Mouse (Mus musculus): ENCODE data around the gene Cmtm5.
"Not testable (repeated sequence)": the region's sequence is repeated elsewhere in the genome, so short reads cannot be mapped to it uniquely, and the experiment has no call there.

GRCm38 (mm10) chr14:54972786-54973185 is 36.7 kb downstream of the Cmtm5 start:
- not testable (repeated sequence) for TF ChIP-seq CTCF (IDR thresholded peaks at IDR 0.05 in 2 of 3, conservative IDR thresholded peaks at IDR 0.05 in 1 of 3; ENCODE audit: control insufficient read depth in 1 of 3, insufficient read depth in 1 of 3, low read depth in 2 of 3, low read length in 3 of 3, poor library complexity in 1 of 3, severe bottlenecking in 1 of 3); ZC3H11A (IDR thresholded peaks at IDR 0.05; ENCODE audit: low read depth, low read length); RAD21 (IDR thresholded peaks at IDR 0.05; ENCODE audit: low read depth, low read length); ELF1 (IDR thresholded peaks at IDR 0.05; ENCODE audit: low read depth, low read length); CHD2 (IDR thresholded peaks at IDR 0.05; ENCODE audit: low read length); POLR2A (IDR thresholded peaks at IDR 0.05; ENCODE audit: control insufficient read depth in 1 of 2, insufficient read depth in 1 of 2, low read depth in 1 of 2, low read length in 2 of 2, poor library complexity in 1 of 2); JUND (IDR thresholded peaks at IDR 0.05; ENCODE audit: low read depth, low read length)
